Mouse (Mus musculus): Measurements from ENCODE around the gene Pou2f2.

The Pou2f2 gene

GRCm38 (mm10) chr7:25195148-25195547, 15.6 kb upstream of the Pou2f2 start:
- DNase-seq (ENCODE audit: low read depth, low spot score), result no peak

- no peak for DNase-seq (ENCODE audit: low read depth, low spot score)
Observed at GRCm38 (mm10) chr7:25192110-25192509, 12.6 kb upstream of the Pou2f2 start.

- no peak for DNase-seq (ENCODE audit: low read depth, low spot score)
Observed at GRCm38 (mm10) chr7:25190806-25191205, 11.3 kb upstream of the Pou2f2 start.

- DNase-seq (ENCODE audit: low read depth, low spot score), result peak; percentile 90
Observed at GRCm38 (mm10) chr7:25187662-25188650, 8.4 kb upstream of the Pou2f2 start.

- DNase-seq (ENCODE audit: low read depth, low spot score), result no peak
Observed at GRCm38 (mm10) chr7:25184091-25184490, 4.6 kb upstream of the Pou2f2 start.

- DNase-seq (ENCODE audit: low read depth, low spot score), result no peak
Observed at GRCm38 (mm10) chr7:25181814-25182213, 2.3 kb upstream of the Pou2f2 start.

GRCm38 (mm10) chr7:25181331-25181790, 1.8 kb upstream of the Pou2f2 start:
- peak; percentile 66 for DNase-seq (ENCODE audit: low read depth, low spot score)

- no peak for DNase-seq (ENCODE audit: low read depth, low spot score)
Observed at GRCm38 (mm10) chr7:25180512-25180911, 986 bp upstream of the Pou2f2 start.

- DNase-seq (ENCODE audit: low read depth, low spot score), result no peak
Observed at GRCm38 (mm10) chr7:25178787-25179605, 530 bp downstream of the Pou2f2 start.

GRCm38 (mm10) chr7:25178317-25178716, 1.2 kb downstream of the Pou2f2 start:
- no peak for DNase-seq (ENCODE audit: low read depth, low spot score)

- DNase-seq (ENCODE audit: low read depth, low spot score), result no peak
Observed at GRCm38 (mm10) chr7:25174343-25174742, 5.2 kb downstream of the Pou2f2 start.

GRCm38 (mm10) chr7:25172669-25173068, 6.9 kb downstream of the Pou2f2 start:
- no peak for DNase-seq (ENCODE audit: low read depth, low spot score)

- DNase-seq (ENCODE audit: low read depth, low spot score), result no peak
Observed at GRCm38 (mm10) chr7:25170583-25170982, 8.9 kb downstream of the Pou2f2 start.

GRCm38 (mm10) chr7:25166106-25166505, 13.4 kb downstream of the Pou2f2 start:
- DNase-seq (ENCODE audit: low read depth, low spot score), result no peak

GRCm38 (mm10) chr7:25156158-25156648, 23.3 kb downstream of the Pou2f2 start:
- DNase-seq (ENCODE audit: low read depth, low spot score), result no peak

GRCm38 (mm10) chr7:25155469-25156157, 23.9 kb downstream of the Pou2f2 start:
- DNase-seq (ENCODE audit: low read depth, low spot score), result no peak

GRCm38 (mm10) chr7:25154648-25155047, 24.9 kb downstream of the Pou2f2 start:
- DNase-seq (ENCODE audit: low read depth, low spot score), result no peak

GRCm38 (mm10) chr7:25153841-25154240, 25.7 kb downstream of the Pou2f2 start:
- DNase-seq (ENCODE audit: low read depth, low spot score), result no peak

GRCm38 (mm10) chr7:25151916-25152556, 27.5 kb downstream of the Pou2f2 start:
- no peak for DNase-seq (ENCODE audit: low read depth, low spot score)

- DNase-seq (ENCODE audit: low read depth, low spot score), result peak; percentile 78
Observed at GRCm38 (mm10) chr7:25151009-25151408, 28.5 kb downstream of the Pou2f2 start.

GRCm38 (mm10) chr7:25150151-25150663, 29.3 kb downstream of the Pou2f2 start:
- DNase-seq (ENCODE audit: low read depth, low spot score), result peak; percentile 69
